Comparison of ENCODE assay signal across 29 mouse cellular contexts in the genomic region with DNA sequence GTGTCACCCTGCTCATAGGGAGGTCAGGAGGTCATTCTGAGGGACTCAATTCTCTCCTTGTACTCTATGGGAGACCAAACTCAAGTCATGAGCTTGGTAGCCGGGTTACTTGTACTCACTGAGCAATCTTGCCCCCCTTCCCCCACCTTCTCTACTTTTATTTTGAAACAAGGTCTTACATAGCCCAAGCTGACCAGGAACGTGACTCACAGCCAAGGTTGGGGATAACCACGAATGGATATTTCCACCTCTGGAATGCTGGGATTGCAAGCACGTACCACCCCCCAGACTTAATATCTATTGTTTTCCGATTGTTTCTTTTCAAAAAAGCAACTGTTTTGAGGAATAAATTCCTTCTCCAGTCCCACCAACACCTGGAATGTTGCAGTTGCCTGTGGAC.
DNase-seq lines count a peak whose midpoint lies in the region; ATAC-seq lines count a peak whose summit lies in the region.
"Had no signal": no experiment of that assay in that cellular context is flagged by ENCODE, and none has a peak within 500 bp of the region (broad histone marks: within the 10 kb centered on the region; RNA-seq: fewer than 3 reads in every experiment).

No protein-coding gene starts in this region.

- no peak overlapping the region for H3K27ac ChIP-seq in midbrain, embryonic 14.5 days (replicated peaks; ENCODE audit: low read depth, low read length)
- H3K27ac ChIP-seq: embryonic facial prominence, embryonic 10.5 days; embryonic facial prominence, embryonic 13.5 days; forebrain, embryonic 10.5 days; forebrain, embryonic 13.5 days; heart, adult 2 months; heart, embryonic 10.5 days; heart, embryonic 13.5 days; hindbrain, embryonic 12.5 days; hindbrain, embryonic 15.5 days had no signal

- H3K27me3 ChIP-seq in midbrain, embryonic 14.5 days (ENCODE audit: control insufficient read depth, insufficient read depth, low read length) = no peaks in the 10 kb centered on the region
- H3K27me3 ChIP-seq: embryonic facial prominence, embryonic 13.5 days; hindbrain, embryonic 12.5 days; hindbrain, embryonic 15.5 days had no signal

- H3K4me2 ChIP-seq in midbrain, embryonic 14.5 days (ENCODE audit: low read length) = no peak overlapping the region
- H3K4me2 ChIP-seq: embryonic facial prominence, embryonic 13.5 days; forebrain, embryonic 13.5 days; heart, embryonic 13.5 days; hindbrain, embryonic 12.5 days; hindbrain, embryonic 15.5 days had no signal

- WGBS in midbrain, embryonic 14.5 days = 91% methylated on average over 5 of the region's 5 CpGs

- no peak overlapping the region for H3K9ac ChIP-seq in midbrain, embryonic 14.5 days (replicated peaks; ENCODE audit: low read length)
- H3K9ac ChIP-seq: embryonic facial prominence, embryonic 13.5 days; forebrain, embryonic 13.5 days; heart, embryonic 13.5 days; hindbrain, embryonic 12.5 days; hindbrain, embryonic 15.5 days had no signal

- no peak overlapping the region for H3K4me3 ChIP-seq in midbrain, embryonic 14.5 days (replicated peaks; ENCODE audit: low read depth, low read length)
- H3K4me3 ChIP-seq: embryonic facial prominence, embryonic 10.5 days; embryonic facial prominence, embryonic 13.5 days; erythroblast, embryonic 14.5 days; forebrain, embryonic 10.5 days; forebrain, embryonic 13.5 days; heart, adult 2 months; heart, embryonic 10.5 days; heart, embryonic 13.5 days; hindbrain, embryonic 12.5 days; hindbrain, embryonic 15.5 days had no signal

- ATAC-seq in midbrain, embryonic 14.5 days (ENCODE audit: low FRiP score, low TSS enrichment) = no peak
- ATAC-seq: activated CD4-positive, CD25-positive, alpha-beta regulatory T cell, adult 4 months; forebrain, embryonic 13.5 days; forebrain, embryonic 16.5 days; intestine, postnatal 0 days had no signal

- H3K4me1 ChIP-seq in midbrain, embryonic 14.5 days (ENCODE audit: control insufficient read depth, insufficient read depth, low read length) = peaks cover 3% of the 10 kb centered on the region; the same call in 1 of the 2 replicates
- H3K4me1 ChIP-seq: forebrain, embryonic 13.5 days; hindbrain, embryonic 12.5 days; hindbrain, embryonic 15.5 days had no signal

- H3K36me3 ChIP-seq in midbrain, embryonic 14.5 days (ENCODE audit: control insufficient read depth, insufficient read depth, low read length) = no peaks in the 10 kb centered on the region
- H3K36me3 ChIP-seq: embryonic facial prominence, embryonic 10.5 days; embryonic facial prominence, embryonic 13.5 days; forebrain, embryonic 10.5 days; heart, embryonic 10.5 days; heart, embryonic 13.5 days; hindbrain, embryonic 12.5 days; hindbrain, embryonic 15.5 days had no signal

- DNase-seq in adrenal gland, adult 2 months = peak; percentile 63
- DNase-seq in adrenal gland, postnatal 4 days (ENCODE audit: low spot score in 2 of 2) = no peak
- DNase-seq in 3134 (ENCODE audit: extremely low read depth, insufficient read length, low spot score) = peak; percentile 16
- DNase-seq in Muller cell, postnatal 12 days (ENCODE audit: inconsistent ontology term) = peak; percentile 30
- peak; percentile 23 for DNase-seq in fibroblast of lung, adult 2 months (ENCODE audit: low read depth)
- DNase-seq in thymus, postnatal 10 days (ENCODE audit: low spot score in 2 of 2) = no peak
- no peak for DNase-seq in midbrain, embryonic 14.5 days
- DNase-seq: adrenal gland, postnatal 25 days; cerebellum, adult 11 months; cerebellum, adult 2 months; cerebellum, adult 9-11 months; cerebellum, postnatal 36 days; embryo, embryonic 11 days; gastrocnemius, postnatal 10 days; gastrocnemius, postnatal 36 days; heart, adult 2 months; kidney, adult 2 months had no signal

- no peaks in the 10 kb centered on the region for H3K9me3 ChIP-seq in midbrain, embryonic 14.5 days (ENCODE audit: control insufficient read depth, low read length)
- H3K9me3 ChIP-seq: embryonic facial prominence, embryonic 10.5 days; embryonic facial prominence, embryonic 13.5 days; forebrain, embryonic 10.5 days; forebrain, embryonic 13.5 days; heart, embryonic 10.5 days; heart, embryonic 13.5 days; hindbrain, embryonic 12.5 days; hindbrain, embryonic 15.5 days had no signal

Comparison
In these comparisons a context has a peak if more than half of its experiments do, and no peak if none do; other contexts are left out.
1. DNase-seq: peak in adrenal gland, adult 2 months (single experiment), 3134 (single experiment), Muller cell, postnatal 12 days (single experiment) and fibroblast of lung, adult 2 months (single experiment); none in adrenal gland, postnatal 4 days (0 of 2), thymus, postnatal 10 days (0 of 2) and midbrain, embryonic 14.5 days (single experiment).